Mouse (Mus musculus): ENCODE results near the gene Polr3g.
"Not testable (repeated sequence)": the region's sequence is repeated elsewhere in the genome, so short reads cannot be mapped to it uniquely, and the experiment has no call there.

Gene Polr3g

GRCm38 (mm10) chr13:81628631-81629190 lies 82.1 kb downstream of the Polr3g start:
- no peak for DNase-seq

- not testable (repeated sequence) for DNase-seq
These were observed 83.0 kb downstream of the Polr3g start for GRCm38 (mm10) chr13:81627861-81628260.

Data from kidney, postnatal 10 days (tissue).